Mouse (Mus musculus) lung, embryonic 14.5 days (tissue): ENCODE measurements at regions not wholly inside any gene's neighbourhood (a gene's known extent, or its start where the extent isn't known, plus 50 kb on each side); places are given as distances from the start of the nearest gene placed in this dataset.

ENCODE experiments used
- ATAC-seq: fragments of 200-750 bp; cut with Nextera tagmentation; 2 replicates; pipeline ENCODE4 v1.8.0; 2017; ENCODE audit warnings: mild to moderate bottlenecking, moderate TSS enrichment, moderate library complexity; ENCODE audit not compliant: insufficient read depth
- DNase-seq: peaks from one replicate; pipeline ENCODE4 v3.0.0-alpha.2; 2015
- H3K27ac ChIP-seq: fragments of 300-500 bp; sonication (generic); 2 replicates; pipeline ENCODE4 v1.5.1; 2014; ENCODE audit warnings: low read depth, mild to moderate bottlenecking, moderate library complexity
- H3K27me3 ChIP-seq: fragments of 300-500 bp; sonication (generic); 2 replicates; pipeline ENCODE4 v1.6.1; 2014; ENCODE audit warnings: low read length, control low read depth; ENCODE audit not compliant: insufficient read depth
- H3K36me3 ChIP-seq: fragments of 300-500 bp; sonication (generic); 2 replicates; pipeline ENCODE4 v1.6.1; 2014; ENCODE audit warnings: control low read depth; ENCODE audit not compliant: insufficient read depth
- H3K4me1 ChIP-seq: fragments of 300-500 bp; sonication (generic); 2 replicates; pipeline ENCODE4 v1.6.1; 2014; ENCODE audit warnings: antibody characterized with exemption, control low read depth; ENCODE audit not compliant: insufficient read depth
- H3K4me2 ChIP-seq: fragments of 300-500 bp; sonication (generic); 2 replicates; pipeline ENCODE4 v1.6.1; 2014; ENCODE audit warnings: mild to moderate bottlenecking
- H3K4me3 ChIP-seq: fragments of 300-500 bp; sonication (generic); 2 replicates; pipeline ENCODE4 v1.5.1; 2014; ENCODE audit warnings: low read depth, low read length
- H3K9ac ChIP-seq: fragments of 300-500 bp; sonication (generic); 2 replicates; pipeline ENCODE4 v1.6.1; 2014
- H3K9me3 ChIP-seq: fragments of 300-500 bp; sonication (generic); 2 replicates; pipeline ENCODE4 v1.6.1; 2016; ENCODE audit warnings: low read depth, low read length, control low read depth
- CTCF ChIP-seq: IDR thresholded peaks from 2 replicates; pipeline ENCODE4 v1.5.1; 2016; ENCODE audit warnings: antibody characterized with exemption, low read depth
- WGBS: fragments of 180-500 bp; shearing (Covaris S2); extraction: QIAGEN DNeasy Blood & Tissue Kit; methylation state at CpG from one replicate; pipeline ENCODE4 v1.1.7; 2014; 5-methylcytosine and 5-hydroxymethylcytosine counted together

DNA sequence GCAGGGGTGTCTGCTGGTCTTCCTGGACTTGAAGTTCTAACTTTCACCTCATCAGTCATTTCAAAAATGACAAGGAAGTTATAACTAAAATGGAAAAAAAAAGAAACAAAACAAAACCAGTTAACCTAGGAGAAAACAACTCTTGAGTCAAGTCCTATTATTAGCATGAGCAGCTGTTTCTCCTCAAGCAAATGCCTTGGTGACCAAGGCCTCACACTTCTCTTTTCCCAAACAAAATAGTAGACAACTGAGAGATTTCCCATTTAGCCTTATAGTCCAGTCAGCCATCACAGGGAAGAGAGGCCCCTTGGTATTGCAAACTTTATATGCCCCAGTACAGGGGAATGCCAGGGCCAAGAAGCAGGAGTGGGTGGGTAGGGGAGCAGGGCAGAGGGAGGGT, 244.9 kb downstream of the Etaa1 start:
- TF ChIP-seq CTCF = no peak
- Histone ChIP-seq H3K4me1 (no peaks in the 10 kb centered on the region), H3K4me2 (no peak overlapping the region), H3K4me3 (no peak overlapping the region), H3K9ac (no peak overlapping the region), H3K9me3 (no peaks in the 10 kb centered on the region), H3K27me3 (no peaks in the 10 kb centered on the region), H3K27ac (peak overlapping the region; percentile 58; the same call in 1 of the 2 replicates), H3K36me3 (no peaks in the 10 kb centered on the region)
- ATAC-seq (peak; percentile 90), DNase-seq (peak; percentile 91)

DNA sequence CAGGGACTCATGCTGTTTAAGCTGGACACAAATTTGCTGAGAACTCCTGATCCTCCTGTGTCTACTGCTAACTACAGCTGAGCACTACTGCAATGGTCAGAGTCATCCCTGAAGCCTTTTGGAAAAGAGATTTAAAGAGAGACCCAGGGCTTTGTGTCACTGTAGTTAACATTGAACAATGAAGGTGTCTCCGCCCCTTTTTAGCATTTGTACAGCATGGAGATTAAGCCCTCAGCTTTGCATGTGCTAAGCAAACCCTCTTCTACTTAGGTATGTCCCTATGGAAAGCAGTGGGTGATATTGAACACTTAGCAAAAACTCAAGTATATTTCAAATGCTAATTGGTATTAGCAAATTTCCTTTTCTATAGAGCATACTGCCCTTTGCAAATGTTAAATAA, 231.6 kb downstream of the Etaa1 start:
- Histone ChIP-seq H3K4me1 (0 out of 2 replicates have a peak, but pooled peaks cover 4% of the 10 kb centered on the region), H3K4me2 (no peak overlapping the region), H3K27ac (no peak overlapping the region), H3K9ac (no peak overlapping the region), H3K36me3 (no peaks in the 10 kb centered on the region), H3K9me3 (no peaks in the 10 kb centered on the region), H3K4me3 (no peak overlapping the region), H3K27me3 (no peaks in the 10 kb centered on the region)
- DNase-seq (no peak), ATAC-seq (no peak)
- TF ChIP-seq CTCF = no peak
- WGBS = 88% methylated on average over 1 of the region's 1 CpGs

DNA sequence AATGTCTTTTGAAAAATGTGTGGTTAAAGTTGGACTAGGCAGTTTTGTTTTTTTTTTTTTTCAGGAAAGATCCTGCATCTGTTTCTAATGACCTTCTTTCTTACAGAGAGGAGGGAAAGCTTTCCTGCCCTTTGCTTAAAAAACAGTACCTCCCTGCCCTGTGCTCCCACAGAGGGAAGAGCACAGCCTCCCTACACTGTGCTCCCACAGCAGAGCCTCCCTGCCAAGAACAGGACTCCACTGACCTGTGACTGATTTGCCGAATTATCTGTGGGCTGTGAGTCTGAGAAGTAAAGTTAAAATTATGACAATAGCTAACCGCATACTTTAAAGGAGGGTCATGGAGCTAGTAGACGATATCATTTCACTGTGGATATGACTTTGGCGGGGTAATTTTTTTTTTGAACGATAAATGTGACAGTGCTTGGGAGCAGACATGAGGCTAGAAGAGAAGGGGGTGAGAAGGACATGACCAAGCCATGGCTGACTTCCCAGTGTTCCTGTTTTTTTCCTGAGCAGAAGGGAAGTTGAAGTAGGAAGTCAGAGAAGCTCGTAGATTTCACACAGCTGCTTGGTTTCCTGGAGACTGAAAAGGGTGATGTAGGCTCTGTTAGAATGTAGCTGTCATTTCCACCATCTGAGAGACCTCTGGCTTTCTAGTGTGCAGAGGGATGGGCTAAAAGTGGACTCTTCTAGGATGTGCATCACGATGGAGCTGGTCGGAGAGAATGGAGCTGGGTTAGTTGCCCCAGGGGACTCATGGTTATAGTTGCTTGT, 226.2 kb downstream of the Etaa1 start:
- Histone ChIP-seq H3K27ac (peak overlapping the region; percentile 67), H3K36me3 (no peaks in the 10 kb centered on the region), H3K4me2 (0 out of 2 replicates have a peak overlapping the region, but pooled peaks have one; percentile 5), H3K4me1 (0 out of 2 replicates have a peak, but pooled peaks cover 10% of the 10 kb centered on the region), H3K4me3 (no peak overlapping the region), H3K9ac (no peak overlapping the region), H3K27me3 (no peaks in the 10 kb centered on the region), H3K9me3 (no peaks in the 10 kb centered on the region)
- DNase-seq (peak; percentile 67), ATAC-seq (peak; percentile 85)
- 17% methylated on average over 8 of the region's 8 CpGs for WGBS
- no peak for TF ChIP-seq CTCF

DNA sequence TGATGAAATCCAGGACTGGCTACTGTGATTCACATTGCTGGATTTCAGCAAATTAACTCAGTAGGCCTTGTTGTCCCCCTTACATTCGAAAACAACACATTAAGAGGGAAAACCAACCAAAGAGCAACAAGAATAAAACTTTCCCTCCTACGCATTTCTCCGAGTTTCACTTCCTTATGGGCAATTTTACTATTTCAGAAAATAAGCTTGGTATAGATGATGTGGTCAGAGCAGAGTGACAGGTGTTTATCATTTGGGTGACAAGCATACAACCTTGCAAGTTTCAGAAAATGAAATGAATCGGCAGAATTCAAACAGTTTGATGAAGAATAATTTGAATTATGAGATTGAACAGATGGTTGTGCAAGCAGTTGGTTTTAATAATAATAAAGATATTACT, 220.6 kb downstream of the Etaa1 start:
- no peak for ATAC-seq
- 75% methylated on average over 4 of the region's 4 CpGs for WGBS
- no peak overlapping the region for H3K27ac ChIP-seq
- 0 out of 2 replicates have a peak, but pooled peaks cover under 1% of the 10 kb centered on the region for H3K4me1 ChIP-seq
- TF ChIP-seq CTCF = no peak
- H3K4me3 ChIP-seq = no peak overlapping the region
- no peaks in the 10 kb centered on the region for H3K27me3 ChIP-seq
- no peaks in the 10 kb centered on the region for H3K9me3 ChIP-seq
- H3K9ac ChIP-seq = no peak overlapping the region
- no peaks in the 10 kb centered on the region for H3K36me3 ChIP-seq
- DNase-seq = no peak
- no peak overlapping the region for H3K4me2 ChIP-seq

DNA sequence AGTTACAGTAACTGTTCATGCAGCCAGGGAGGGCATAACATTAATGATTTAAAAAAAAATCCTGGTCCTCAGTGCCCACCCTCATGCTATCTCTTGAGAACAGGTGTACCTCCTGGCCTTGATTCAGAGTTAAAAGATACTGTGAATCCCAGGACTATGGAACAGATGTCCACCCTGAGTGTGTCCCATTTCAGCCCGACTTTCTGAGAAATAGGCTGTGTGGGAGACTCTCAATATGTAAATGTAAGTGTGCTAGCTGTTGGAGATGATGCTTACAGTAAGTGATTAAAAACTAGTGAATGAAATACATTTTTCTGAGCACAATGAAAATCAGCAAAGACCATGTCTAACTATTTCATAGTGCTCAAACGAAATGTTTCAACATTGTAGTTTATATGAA, 219.2 kb downstream of the Etaa1 start:
- H3K9ac ChIP-seq = no peak overlapping the region
- H3K27me3 ChIP-seq = no peaks in the 10 kb centered on the region
- no peaks in the 10 kb centered on the region for H3K4me1 ChIP-seq
- TF ChIP-seq CTCF = no peak
- no peaks in the 10 kb centered on the region for H3K36me3 ChIP-seq
- ATAC-seq (no peak), DNase-seq (no peak)
- WGBS = 74% methylated on average over 2 of the region's 2 CpGs
- H3K9me3 ChIP-seq = no peaks in the 10 kb centered on the region
- no peak overlapping the region for H3K4me2 ChIP-seq
- H3K27ac ChIP-seq = no peak overlapping the region
- no peak overlapping the region for H3K4me3 ChIP-seq

DNA sequence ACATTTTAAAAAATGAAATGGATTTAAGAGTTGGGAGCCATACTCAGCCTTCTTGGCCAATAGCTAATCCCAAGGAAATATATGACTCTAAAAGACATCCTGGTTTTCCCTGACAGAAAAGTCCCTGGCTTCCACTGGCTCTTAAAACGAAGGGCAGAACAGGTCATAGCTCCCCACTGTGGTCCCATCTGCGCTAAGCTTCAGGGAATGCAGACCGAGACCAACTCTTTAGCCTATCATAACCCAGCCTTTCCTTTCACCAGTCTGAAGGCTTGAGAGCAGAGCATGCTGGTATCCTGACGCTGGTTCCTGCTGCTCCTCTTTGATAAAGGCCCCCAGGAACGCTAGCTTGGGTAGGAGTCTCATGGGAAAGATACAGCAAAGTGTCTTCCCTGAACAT, 214.8 kb downstream of the Etaa1 start:
- no peak overlapping the region for H3K9ac ChIP-seq
- no peak overlapping the region for H3K4me3 ChIP-seq
- no peaks in the 10 kb centered on the region for H3K9me3 ChIP-seq
- no peaks in the 10 kb centered on the region for H3K36me3 ChIP-seq
- DNase-seq = no peak
- H3K4me1 ChIP-seq = no peaks in the 10 kb centered on the region
- no peaks in the 10 kb centered on the region for H3K27me3 ChIP-seq
- H3K27ac ChIP-seq = no peak overlapping the region
- no peak overlapping the region for H3K4me2 ChIP-seq
- TF ChIP-seq CTCF = no peak
- no peak for ATAC-seq
- 59% methylated on average over 5 of the region's 5 CpGs for WGBS

DNA sequence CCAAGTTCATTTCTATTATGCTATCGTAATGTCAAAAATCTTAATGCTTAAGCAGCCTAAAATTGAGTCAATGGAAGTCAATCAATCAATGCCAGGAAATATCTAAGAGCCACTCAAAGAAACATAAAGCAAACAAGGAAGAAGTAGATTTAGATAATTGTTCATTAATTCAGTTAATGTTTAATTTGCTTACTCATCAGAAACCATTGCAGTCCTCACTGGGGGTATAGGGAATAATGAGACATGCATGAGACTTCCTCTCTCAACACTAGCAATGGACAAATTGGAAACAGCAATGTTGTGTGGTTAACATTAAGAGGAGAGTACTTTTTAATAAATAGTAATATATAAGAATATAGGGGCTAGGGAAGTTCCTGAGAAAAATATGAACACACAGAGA, 209.9 kb downstream of the Etaa1 start:
- no peak for ATAC-seq

More for the DNA sequence above, 209.9 kb downstream of the Etaa1 start:
- H3K9me3 ChIP-seq = no peaks in the 10 kb centered on the region
- no peak overlapping the region for H3K9ac ChIP-seq
- H3K36me3 ChIP-seq = no peaks in the 10 kb centered on the region
- WGBS = 92% methylated on average over 1 of the region's 1 CpGs
- DNase-seq = no peak
- H3K4me1 ChIP-seq = no peaks in the 10 kb centered on the region
- H3K27ac ChIP-seq = no peak overlapping the region
- no peak for TF ChIP-seq CTCF
- no peaks in the 10 kb centered on the region for H3K27me3 ChIP-seq
- no peak overlapping the region for H3K4me2 ChIP-seq
- H3K4me3 ChIP-seq = no peak overlapping the region
